Mouse (Mus musculus) spleen, adult 2 months (tissue): Measurements from ENCODE around the gene Klf11. TPM values are rescaled to one million over a fixed set of nuclear protein-coding genes. Genes with fewer than 3 reads are reported as not detected.
A peak's percentile ranks its signal among the peaks of the same experiment; 100 is the strongest.

Source experiments
- DNase-seq, 2 experiments: peaks; one replicate each; pipeline versions ENCODE4 v3.0.0 to v3.0.0-alpha.2; 2012 to 2021; ENCODE audit warnings: low spot score in 2 of 2, low read depth in 1 of 2
- H3K27ac ChIP-seq: fragments of 200-500 bp; 2 replicates; pipeline ENCODE4 v1.5.1; 2012; ENCODE audit warnings: low read length, inconsistent platforms; ENCODE audit not compliant: insufficient read depth
- H3K27me3 ChIP-seq: fragments of 200-500 bp; 2 replicates; pipeline ENCODE4 v1.6.1; 2012; ENCODE audit warnings: mild to moderate bottlenecking, moderate library complexity, low read length, inconsistent platforms; ENCODE audit not compliant: control insufficient read depth, insufficient read depth
- H3K36me3 ChIP-seq: fragments of 200-500 bp; 2 replicates; pipeline ENCODE4 v1.6.1; 2012; ENCODE audit warnings: mild to moderate bottlenecking, low read length, inconsistent platforms; ENCODE audit not compliant: control insufficient read depth, insufficient read depth
- H3K4me1 ChIP-seq: fragments of 200-500 bp; 2 replicates; pipeline ENCODE4 v1.6.1; 2011; ENCODE audit warnings: inconsistent platforms; ENCODE audit not compliant: control insufficient read depth, insufficient read depth, insufficient read length
- H3K4me3 ChIP-seq: fragments of 200-500 bp; 2 replicates; pipeline ENCODE4 v1.5.1; 2011; ENCODE audit warnings: mild to moderate bottlenecking, inconsistent platforms; ENCODE audit not compliant: insufficient read depth, insufficient read length; ENCODE audit errors: extremely low read depth
- CTCF ChIP-seq: fragments of 200-500 bp; IDR thresholded peaks from 2 replicates; pipeline ENCODE4 v1.5.1; 2011; ENCODE audit warnings: mild to moderate bottlenecking, inconsistent platforms; ENCODE audit not compliant: insufficient read depth, insufficient read length, insufficient replicate concordance; ENCODE audit errors: extremely low read depth
- POLR2A ChIP-seq: fragments of 200-500 bp; IDR thresholded peaks from 2 replicates; pipeline ENCODE4 v1.6.1; 2011; ENCODE audit warnings: low read depth, low read length, inconsistent platforms
- WGBS: fragments of 180-500 bp; shearing (Covaris S2); methylation state at CpG from one replicate; pipeline ENCODE4 v1.1.7; 2018; 5-methylcytosine and 5-hydroxymethylcytosine counted together
- polyA plus RNA-seq: library from polyadenylated mRNA; depleted of rRNA; stranded (reverse); fragments of >200 nt; gene quantifications from 2 replicates; pipeline ENCODE4 v1.2.3, GENCODE M21; 2012

The Klf11 gene
- polyA plus RNA-seq, 1 experiment: 8.2 TPM

DNA sequence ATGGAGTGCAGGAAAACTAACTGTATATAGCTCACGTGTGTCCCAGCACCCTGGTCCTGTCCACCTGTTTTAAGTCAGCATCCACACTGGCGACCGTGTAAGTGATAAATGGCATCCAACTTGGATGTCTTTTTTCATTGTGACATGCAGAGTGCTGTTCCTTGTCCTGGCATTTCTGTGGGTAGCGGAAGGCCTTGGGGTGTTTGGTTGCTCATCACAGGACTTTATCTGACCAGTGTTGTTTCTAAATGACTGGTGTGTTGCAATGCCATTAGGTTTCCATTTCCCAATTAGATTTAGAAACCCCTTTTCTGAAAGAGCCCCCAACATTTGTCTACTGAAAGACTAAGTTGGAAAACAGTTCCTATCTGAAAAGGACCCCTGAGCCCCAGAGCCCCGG is 11.1 kb downstream of the Klf11 start:
- no peak for DNase-seq
- Histone ChIP-seq H3K36me3 (peaks cover 8% of the 10 kb centered on the region), H3K4me1 (no peaks in the 10 kb centered on the region), H3K4me3 (no peak overlapping the region), H3K27ac (no peak overlapping the region), H3K27me3 (no peaks in the 10 kb centered on the region)
- TF ChIP-seq POLR2A (no peak), CTCF (no peak)
- 93% methylated on average over 5 of the region's 5 CpGs for WGBS

DNA sequence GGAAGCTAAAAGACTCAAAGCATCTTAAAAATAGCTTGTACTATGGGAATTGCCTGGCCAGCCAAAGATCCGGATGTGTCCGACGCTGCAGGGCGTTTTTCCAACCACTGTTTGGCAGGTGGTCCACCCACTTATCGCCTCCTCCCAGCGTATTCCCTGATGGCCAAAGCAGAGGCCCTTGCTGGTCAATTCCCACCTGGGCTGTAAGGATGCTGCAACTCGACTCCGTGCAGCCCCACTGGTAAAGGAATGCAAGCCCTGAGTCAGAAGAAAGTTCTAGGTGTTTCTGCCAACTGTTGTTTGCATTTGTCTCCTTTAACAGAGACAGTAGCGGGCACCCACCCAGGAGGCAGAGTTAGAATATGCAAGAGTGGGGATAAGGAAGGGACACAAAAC is 29.0 kb downstream of the Klf11 start:
- Histone ChIP-seq H3K27ac (peak overlapping the region; percentile 42; the same call in 1 of the 2 replicates), H3K36me3 (no peaks in the 10 kb centered on the region), H3K4me1 (peaks cover 5% of the 10 kb centered on the region; the same call in 1 of the 2 replicates), H3K27me3 (peaks cover 7% of the 10 kb centered on the region), H3K4me3 (no peak overlapping the region; the same call in 1 of the 2 replicates)
- 52% methylated on average over 9 of the region's 9 CpGs for WGBS
- DNase-seq: no peak
- no peak for TF ChIP-seq CTCF
- no peak for TF ChIP-seq POLR2A

DNA sequence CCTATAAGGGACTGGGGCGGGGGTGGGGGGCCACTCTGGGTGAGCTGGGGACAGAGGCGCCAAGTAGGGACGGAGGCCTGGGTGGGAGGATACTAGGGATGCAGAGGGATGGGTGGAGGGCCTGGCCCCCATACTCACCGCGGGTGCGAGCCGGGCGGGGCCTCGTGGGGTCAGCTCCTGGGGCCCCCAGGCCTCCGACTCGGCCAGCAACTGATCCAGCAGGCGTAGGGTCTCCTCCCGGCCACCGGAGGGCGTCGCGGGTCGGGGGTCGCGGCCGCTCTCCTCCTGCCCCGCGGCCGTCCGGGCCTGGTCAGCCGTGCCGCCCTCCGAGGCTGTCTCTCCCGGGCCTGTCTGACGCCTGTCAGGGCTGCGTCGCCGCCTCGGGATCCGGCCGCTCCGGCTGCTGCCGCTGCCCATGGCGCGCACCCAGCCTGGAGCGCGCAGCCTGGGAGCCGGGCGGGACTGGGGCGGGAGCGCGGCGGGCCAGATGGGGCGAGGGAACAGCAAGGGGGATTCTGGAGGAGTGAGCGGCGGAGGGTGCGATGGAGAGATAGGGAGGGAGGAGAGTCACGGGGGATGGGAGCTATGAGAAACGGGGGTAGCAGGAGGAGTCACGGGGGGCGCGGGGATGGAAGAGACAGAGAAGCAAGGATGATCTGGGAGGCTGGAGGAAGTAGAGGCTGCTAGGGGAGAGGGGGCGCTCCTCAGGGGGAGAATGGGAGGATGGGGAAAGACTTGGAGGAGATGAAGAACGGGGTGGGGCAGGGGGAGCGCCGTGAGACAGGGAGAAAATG is 29.6 kb downstream of the Klf11 start:
- H3K4me1 ChIP-seq: peaks cover 5% of the 10 kb centered on the region; the same call in 1 of the 2 replicates
- H3K27me3 ChIP-seq: peaks cover 7% of the 10 kb centered on the region
- no peaks in the 10 kb centered on the region for H3K36me3 ChIP-seq
- WGBS: 7% methylated on average over 59 of the region's 61 CpGs
- peak overlapping the region; percentile 42; the same call in 1 of the 2 replicates for H3K27ac ChIP-seq
- DNase-seq: no peak
- H3K4me3 ChIP-seq: peak overlapping the region; percentile 29; the same call in 1 of the 2 replicates
- TF ChIP-seq CTCF: no peak
- TF ChIP-seq POLR2A: no peak

DNA sequence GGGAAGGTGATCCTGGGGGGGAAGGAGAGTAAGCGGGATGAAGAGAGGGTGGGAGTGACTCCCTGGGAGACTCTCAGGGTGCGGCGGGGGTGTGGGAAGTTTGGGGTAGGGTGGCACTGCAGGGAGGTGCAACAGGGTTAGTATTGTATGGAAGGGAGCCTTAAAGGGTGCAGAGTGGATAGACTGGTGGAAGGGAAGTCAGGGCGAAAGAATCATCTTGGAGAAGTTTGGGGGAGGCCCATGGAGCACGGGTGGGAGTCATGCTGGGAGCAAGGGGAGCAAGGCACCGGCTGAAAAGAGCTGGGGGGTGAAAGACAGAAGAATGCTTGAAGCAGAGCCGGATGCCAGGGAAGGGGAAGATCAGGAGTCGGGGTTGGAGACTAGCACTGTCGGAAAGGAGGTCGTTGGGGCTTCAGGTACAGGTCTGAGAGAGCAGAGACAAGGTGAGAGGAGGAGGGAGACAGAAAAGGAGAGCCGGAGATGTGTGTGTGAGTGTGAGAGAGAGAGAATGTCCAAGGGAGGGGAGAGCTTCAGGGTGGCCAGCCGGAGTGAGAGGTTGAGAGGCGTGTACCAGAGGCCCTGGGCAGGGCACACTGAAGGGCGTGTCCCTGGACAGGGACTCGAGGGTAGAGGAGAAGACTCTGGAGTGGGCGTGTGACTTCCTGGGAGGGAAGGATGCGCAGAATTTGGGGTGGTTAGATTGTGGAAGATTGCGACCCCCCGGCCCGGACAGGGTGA is 30.4 kb downstream of the Klf11 start, which contains the start of gene Cys1:
TSS of gene Cys1 (minus strand) at position 528 of the 738 bp plus-strand sequence.
- TF ChIP-seq CTCF: no peak
- TF ChIP-seq POLR2A: no peak
- H3K27ac ChIP-seq: peak within 1 kb of the TSS; percentile 41; the same call in 1 of the 2 replicates
- peaks cover 5% of the 10 kb centered on the region; the same call in 1 of the 2 replicates for H3K4me1 ChIP-seq
- H3K4me3 ChIP-seq: peak within 1 kb of the TSS; percentile 29; the same call in 1 of the 2 replicates
- H3K27me3 ChIP-seq: peaks cover 7% of the 10 kb centered on the region
- DNase-seq: no peak
- WGBS: 9% methylated on average over 20 of the region's 20 CpGs
- no peaks in the 10 kb centered on the region for H3K36me3 ChIP-seq

DNA sequence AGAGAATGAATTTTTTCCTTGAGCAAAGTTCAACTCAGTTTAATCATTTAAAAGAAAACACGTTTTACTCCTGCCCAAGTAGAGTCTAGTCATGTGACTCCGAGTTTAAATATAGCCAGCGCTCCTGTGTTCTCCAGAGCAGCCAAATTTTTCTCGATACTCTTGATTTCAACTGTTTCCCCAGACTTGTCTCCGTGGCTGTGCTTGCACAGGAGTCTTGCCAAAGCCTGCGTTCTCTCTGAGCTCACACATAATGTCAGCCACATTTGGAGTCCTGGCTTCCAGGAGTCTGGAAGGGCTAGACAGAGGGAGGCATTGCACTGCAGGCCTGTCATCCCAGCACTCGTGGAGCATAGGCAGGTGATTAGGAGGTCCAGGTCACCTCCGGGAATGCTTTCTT is 31.5 kb downstream of the Klf11 start:
- Histone ChIP-seq H3K36me3 (no peaks in the 10 kb centered on the region), H3K4me1 (peaks cover 5% of the 10 kb centered on the region; the same call in 1 of the 2 replicates), H3K27me3 (peaks cover 7% of the 10 kb centered on the region), H3K4me3 (no peak overlapping the region), H3K27ac (no peak overlapping the region)
- TF ChIP-seq POLR2A (no peak), CTCF (no peak)
- no peak for DNase-seq
- 55% methylated on average over 8 of the region's 8 CpGs for WGBS

DNA sequence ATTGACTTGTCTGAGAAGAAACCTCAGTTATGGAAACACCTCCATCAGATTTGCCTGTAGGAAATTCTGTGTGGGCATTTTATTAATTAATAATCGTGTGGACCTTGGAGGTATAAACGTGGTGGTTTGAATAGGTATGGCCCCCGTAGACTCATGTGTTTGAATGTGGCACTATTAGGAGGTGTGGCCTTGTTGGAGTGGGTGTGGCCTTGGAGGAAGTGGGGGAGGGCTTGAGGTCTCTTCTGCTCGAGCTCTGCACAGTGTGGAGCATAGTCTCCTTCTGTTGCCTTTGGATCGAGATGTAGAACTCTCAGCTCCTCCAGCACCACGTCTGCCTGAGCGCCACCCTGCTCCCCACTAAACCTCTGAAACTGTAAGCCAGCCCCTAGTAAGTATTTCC is 32.4 kb downstream of the Klf11 start:
- Histone ChIP-seq H3K36me3 (no peaks in the 10 kb centered on the region), H3K27me3 (peaks cover 7% of the 10 kb centered on the region), H3K4me1 (peaks cover 5% of the 10 kb centered on the region; the same call in 1 of the 2 replicates), H3K4me3 (no peak overlapping the region), H3K27ac (no peak overlapping the region)
- TF ChIP-seq POLR2A: no peak
- no peak for TF ChIP-seq CTCF
- no peak for DNase-seq
- 58% methylated on average over 7 of the region's 7 CpGs for WGBS
